Mouse (Mus musculus) forebrain, embryonic 11.5 days (tissue): ENCODE measurements around the gene Serpina3m. TPM values are rescaled to one million over a fixed set of nuclear protein-coding genes. Genes with fewer than 3 reads are reported as not detected.
"Not testable (repeated sequence)": the region's sequence is repeated elsewhere in the genome, so short reads cannot be mapped to it uniquely, and the experiment has no call there.

Experiments
- ATAC-seq: fragments of 200-750 bp; cut with Nextera tagmentation; replicated peaks from 2 replicates; pipeline ENCODE4 v1.8.0; 2017; ENCODE audit warnings: moderate TSS enrichment; ENCODE audit not compliant: low FRiP score
- DNase-seq: peaks from one replicate; pipeline ENCODE4 v3.0.0-alpha.2; 2017; ENCODE audit warnings: low spot score
- H3K27ac ChIP-seq: fragments of 300-500 bp; sonication (generic); 2 replicates; pipeline ENCODE4 v1.5.1; 2014; ENCODE audit warnings: low read depth, low read length
- H3K27me3 ChIP-seq: fragments of 300-500 bp; sonication (generic); 2 replicates; pipeline ENCODE4 v1.6.1; 2014; ENCODE audit warnings: mild to moderate bottlenecking, low read length, mixed read lengths; ENCODE audit not compliant: control insufficient read depth, insufficient read depth
- H3K36me3 ChIP-seq: fragments of 300-500 bp; sonication (generic); 2 replicates; pipeline ENCODE4 v1.6.1; 2014; ENCODE audit warnings: mild to moderate bottlenecking, low read length, moderate library complexity, mixed read lengths; ENCODE audit not compliant: control insufficient read depth, insufficient read depth
- H3K4me1 ChIP-seq: fragments of 300-500 bp; sonication (generic); replicated peaks from 2 replicates; pipeline ENCODE4 v1.6.1; 2014; ENCODE audit warnings: low read length, mixed read lengths; ENCODE audit not compliant: control insufficient read depth, insufficient read depth
- H3K4me2 ChIP-seq: fragments of 300-500 bp; sonication (generic); 2 replicates; pipeline ENCODE4 v1.6.1; 2014; ENCODE audit warnings: low read depth, mild to moderate bottlenecking, low read length, moderate library complexity, mixed read lengths; ENCODE audit not compliant: severe bottlenecking
- H3K4me3 ChIP-seq: fragments of 300-500 bp; sonication (generic); 2 replicates; pipeline ENCODE4 v1.5.1; 2014; ENCODE audit warnings: low read depth, low read length
- H3K9ac ChIP-seq: fragments of 300-500 bp; sonication (generic); 2 replicates; pipeline ENCODE4 v1.6.1; 2014; ENCODE audit warnings: low read length
- H3K9me3 ChIP-seq: fragments of 300-500 bp; sonication (generic); 2 replicates; pipeline ENCODE4 v1.6.1; 2016; ENCODE audit warnings: low read length, mixed read lengths; ENCODE audit not compliant: control insufficient read depth
- WGBS: fragments of 180-500 bp; shearing (Covaris S2); extraction: QIAGEN DNeasy Blood & Tissue Kit; methylation state at CpG from one replicate; pipeline ENCODE4 v1.1.7; 2014; 5-methylcytosine and 5-hydroxymethylcytosine counted together
- polyA plus RNA-seq: library from polyadenylated mRNA; unstranded; fragments of >200 nt; fragmentation: Nextera tagmentation; extraction: Ambion mirVana; gene quantifications from 2 replicates; pipeline ENCODE4 v1.2.1, GENCODE M21; 2014

The Serpina3m gene
- polyA plus RNA-seq, 1 experiment from 2014 or later, result not detected

GRCm38 (mm10) chr12:104378351-104378750 lies 40.1 kb downstream of the Serpina3m start:
- not testable (repeated sequence) for H3K27ac ChIP-seq, DNase-seq, H3K4me2 ChIP-seq, H3K4me3 ChIP-seq, H3K4me1 ChIP-seq, H3K36me3 ChIP-seq, ATAC-seq, H3K27me3 ChIP-seq, H3K9ac ChIP-seq, H3K9me3 ChIP-seq
- 76% methylated on average over 2 of the region's 2 CpGs for WGBS

GRCm38 (mm10) chr12:104378815-104379214 lies 40.5 kb downstream of the Serpina3m start:
- 45% methylated on average over 5 of the region's 5 CpGs for WGBS
- ATAC-seq, H3K4me1 ChIP-seq: not testable (repeated sequence)

DNA sequence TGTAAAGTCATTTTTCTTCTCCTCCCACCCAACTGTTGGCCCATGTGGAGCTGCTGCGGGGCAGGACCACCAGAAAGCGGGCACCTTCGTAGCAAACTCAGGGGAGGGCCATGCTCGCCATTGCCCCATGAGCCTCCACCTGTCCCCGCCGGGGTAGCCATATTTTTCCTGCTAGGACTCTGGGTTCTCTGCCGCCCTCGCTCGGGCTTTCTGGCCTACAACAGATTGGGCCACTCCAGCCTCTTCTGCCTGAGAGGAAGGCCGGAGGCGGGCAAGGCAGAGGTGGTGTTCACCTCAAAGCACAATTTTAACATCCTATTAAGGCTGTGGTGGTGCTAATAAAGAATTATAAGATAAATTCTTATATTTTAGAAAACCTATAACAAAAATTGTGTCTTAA lies 41.6 kb downstream of the Serpina3m start:
- WGBS, result 94% methylated on average over 11 of the region's 11 CpGs
- DNase-seq, result no peak
- no peaks in the 10 kb centered on the region for H3K4me1 ChIP-seq
- H3K4me3 ChIP-seq, result no peak overlapping the region
- no peaks in the 10 kb centered on the region for H3K36me3 ChIP-seq
- H3K27ac ChIP-seq, result no peak overlapping the region
- no peak overlapping the region for H3K9ac ChIP-seq
- H3K9me3 ChIP-seq, result no peaks in the 10 kb centered on the region
- no peaks in the 10 kb centered on the region for H3K27me3 ChIP-seq
- no peak for ATAC-seq
- no peak overlapping the region for H3K4me2 ChIP-seq

More at GRCm38 (mm10) chr12:104378815-104379214, 40.5 kb downstream of the Serpina3m start:
- H3K9me3 ChIP-seq, H3K36me3 ChIP-seq, DNase-seq, H3K27ac ChIP-seq, H3K4me3 ChIP-seq, H3K9ac ChIP-seq, H3K27me3 ChIP-seq, H3K4me2 ChIP-seq: not testable (repeated sequence)

GRCm38 (mm10) chr12:104381071-104381604 lies 42.9 kb downstream of the Serpina3m start:
- H3K27ac ChIP-seq, H3K27me3 ChIP-seq, H3K4me1 ChIP-seq, H3K9me3 ChIP-seq, H3K9ac ChIP-seq, H3K4me3 ChIP-seq, H3K36me3 ChIP-seq, DNase-seq, H3K4me2 ChIP-seq, ATAC-seq: not testable (repeated sequence)
- 93% methylated on average over 8 of the region's 8 CpGs for WGBS

DNA sequence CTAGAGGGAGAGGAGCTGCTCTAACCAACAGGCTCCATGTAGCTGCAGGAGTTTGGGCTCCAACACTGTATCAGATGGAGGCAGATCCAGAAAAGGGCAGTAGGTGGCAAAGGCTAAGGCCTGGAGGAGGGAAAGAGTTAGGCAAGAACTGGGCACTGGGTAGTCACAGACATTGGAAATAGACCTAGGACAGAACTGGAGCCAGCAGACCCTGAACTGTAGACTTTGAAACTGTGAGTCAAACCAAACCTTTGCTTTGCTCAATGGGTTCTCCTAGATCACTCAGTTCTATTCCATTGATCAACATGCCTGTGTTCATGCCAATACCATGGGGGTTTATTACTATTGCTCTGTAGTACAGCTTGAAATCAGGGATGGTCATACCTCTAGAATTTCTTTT lies 47.7 kb downstream of the Serpina3m start:
- not testable (repeated sequence) for H3K27ac ChIP-seq, ATAC-seq, H3K4me2 ChIP-seq, H3K36me3 ChIP-seq, H3K4me1 ChIP-seq, H3K4me3 ChIP-seq, H3K9ac ChIP-seq, H3K27me3 ChIP-seq, H3K9me3 ChIP-seq, DNase-seq

DNA sequence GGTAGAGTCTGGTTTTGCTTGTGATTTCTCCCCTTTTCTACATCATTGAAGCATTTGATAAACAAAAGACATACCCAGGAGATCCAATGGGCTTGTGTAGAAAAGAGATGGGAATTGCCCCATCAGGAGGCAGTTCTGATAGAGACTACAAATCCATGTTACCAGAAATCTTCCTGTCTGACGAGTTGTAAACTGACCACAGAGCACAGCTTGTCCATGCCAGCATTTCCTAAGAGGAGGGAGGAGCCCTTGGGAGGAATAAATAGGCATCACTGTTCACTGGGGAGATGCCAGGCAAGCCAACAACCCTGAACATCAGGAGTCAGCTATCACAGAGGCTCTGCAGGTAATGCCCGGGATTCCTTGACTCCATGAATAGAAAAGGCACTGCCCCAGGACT lies 48.6 kb downstream of the Serpina3m start:
- WGBS, result 69% methylated on average over 2 of the region's 2 CpGs
- H3K4me3 ChIP-seq, H3K27me3 ChIP-seq, H3K9me3 ChIP-seq, DNase-seq, H3K27ac ChIP-seq, H3K4me1 ChIP-seq, ATAC-seq, H3K36me3 ChIP-seq, H3K9ac ChIP-seq, H3K4me2 ChIP-seq: not testable (repeated sequence)

DNA sequence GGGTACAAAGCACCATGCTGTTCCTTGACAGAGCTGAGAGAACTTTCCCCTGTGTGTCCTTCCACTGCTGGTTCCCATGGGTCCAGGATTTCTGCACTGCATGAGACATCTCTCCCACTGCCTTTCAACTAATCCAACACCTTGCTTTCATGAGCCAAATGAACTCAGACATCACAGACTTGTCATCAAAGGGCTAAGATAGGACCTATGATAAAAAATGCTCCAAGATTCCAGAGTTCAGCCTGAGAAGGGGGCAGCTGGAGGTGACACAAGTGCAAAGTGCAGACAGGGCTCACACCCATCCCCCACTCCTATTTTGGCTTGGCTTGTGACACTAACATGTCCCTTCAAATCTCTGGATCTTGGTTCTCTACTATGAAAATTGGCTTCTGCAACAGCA lies 50.2 kb downstream of the Serpina3m start:
- no peak overlapping the region for H3K4me2 ChIP-seq
- H3K4me3 ChIP-seq, result no peak overlapping the region
- no peaks in the 10 kb centered on the region for H3K9me3 ChIP-seq
- no peaks in the 10 kb centered on the region for H3K36me3 ChIP-seq
- no peak overlapping the region for H3K9ac ChIP-seq
- ATAC-seq (no peak), DNase-seq (no peak)
- H3K4me1 ChIP-seq, result no peaks in the 10 kb centered on the region
- no peaks in the 10 kb centered on the region for H3K27me3 ChIP-seq
- H3K27ac ChIP-seq, result no peak overlapping the region

DNA sequence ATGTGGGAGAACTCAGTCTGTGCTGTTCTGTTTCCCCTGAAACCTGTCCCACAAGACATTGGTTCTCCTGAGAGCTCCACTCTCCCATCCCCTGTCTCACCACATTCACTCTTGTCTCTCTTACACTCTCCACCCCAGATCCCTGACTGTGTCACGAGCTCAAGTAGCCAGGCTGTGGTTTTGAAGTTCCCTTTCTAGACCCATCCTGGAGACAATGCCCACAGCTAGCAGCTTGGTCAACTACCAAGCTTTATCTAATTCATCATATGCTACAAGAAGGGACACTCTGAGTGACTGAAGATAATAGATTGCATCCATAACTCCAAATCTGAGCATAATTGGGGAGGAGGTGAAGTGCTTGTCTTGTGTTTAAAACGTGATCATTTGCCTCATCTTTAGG lies 52.8 kb downstream of the Serpina3m start:
- H3K27me3 ChIP-seq, H3K27ac ChIP-seq, DNase-seq, ATAC-seq, H3K9me3 ChIP-seq, H3K4me1 ChIP-seq, H3K4me2 ChIP-seq, H3K4me3 ChIP-seq, H3K9ac ChIP-seq, H3K36me3 ChIP-seq: not testable (repeated sequence)
- WGBS, result 74% methylated on average over 2 of the region's 2 CpGs

DNA sequence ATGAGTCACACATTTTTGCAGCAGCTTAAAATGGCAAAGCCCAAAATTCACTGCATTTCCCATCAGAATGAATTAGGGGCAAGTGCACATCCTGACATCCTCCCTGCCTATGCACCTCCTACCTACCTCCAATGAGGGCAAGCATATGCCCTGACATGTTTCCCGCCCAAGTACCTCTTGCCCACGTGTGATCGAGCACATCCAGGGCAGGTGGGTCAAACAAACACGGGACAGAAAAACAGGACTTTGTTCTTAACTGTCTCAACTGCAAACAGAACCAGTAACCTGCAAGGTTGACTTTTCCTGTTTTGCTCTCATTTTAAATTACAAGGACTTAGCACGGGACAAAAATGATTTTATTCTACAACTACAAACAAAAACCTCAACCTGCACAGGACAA lies 65.7 kb downstream of the Serpina3m start:
- WGBS, result 88% methylated on average over 5 of the region's 5 CpGs

More for the DNA sequence above, 65.7 kb downstream of the Serpina3m start:
- Histone ChIP-seq H3K9me3 (no peaks in the 10 kb centered on the region), H3K4me1 (no peaks in the 10 kb centered on the region), H3K9ac (no peak overlapping the region), H3K4me3 (no peak overlapping the region), H3K27ac (no peak overlapping the region), H3K36me3 (no peaks in the 10 kb centered on the region), H3K27me3 (no peaks in the 10 kb centered on the region), H3K4me2 (no peak overlapping the region)
- no peak for DNase-seq
- no peak for ATAC-seq
